Mouse (Mus musculus) heart, embryonic 16.5 days (tissue): Measurements from ENCODE around the gene Ceacam15. TPM values are rescaled to one million over a fixed set of nuclear protein-coding genes. Genes with fewer than 3 reads are reported as not detected.
"Not testable (repeated sequence)": the region's sequence is repeated elsewhere in the genome, so short reads cannot be mapped to it uniquely, and the experiment has no call there.

Source experiments
- ATAC-seq: fragments of 200-750 bp; cut with Nextera tagmentation; replicated peaks from 2 replicates; pipeline ENCODE4 v1.8.0; 2017; ENCODE audit warnings: moderate number of reproducible peaks; ENCODE audit not compliant: insufficient read depth, low FRiP score; ENCODE audit errors: extremely low read depth
- H3K27ac ChIP-seq: fragments of 300-500 bp; sonication (generic); 2 replicates; pipeline ENCODE4 v1.5.1; 2014; ENCODE audit warnings: mild to moderate bottlenecking, low read length, control low read depth, moderate library complexity
- H3K27me3 ChIP-seq: fragments of 300-500 bp; sonication (generic); 2 replicates; pipeline ENCODE4 v1.6.1; 2014; ENCODE audit warnings: low read length, mixed read lengths; ENCODE audit not compliant: control insufficient read depth, insufficient read depth
- H3K36me3 ChIP-seq: fragments of 300-500 bp; sonication (generic); 2 replicates; pipeline ENCODE4 v1.6.1; 2014; ENCODE audit not compliant: control insufficient read depth, insufficient read depth
- H3K4me1 ChIP-seq: fragments of 300-500 bp; sonication (generic); 2 replicates; pipeline ENCODE4 v1.6.1; 2014; ENCODE audit warnings: low read length, mixed read lengths; ENCODE audit not compliant: control insufficient read depth, insufficient read depth
- H3K4me2 ChIP-seq: fragments of 300-500 bp; sonication (generic); 2 replicates; pipeline ENCODE4 v1.6.1; 2014; ENCODE audit warnings: low read depth, mild to moderate bottlenecking, control low read depth, low read length
- H3K4me3 ChIP-seq: fragments of 300-500 bp; sonication (generic); 2 replicates; pipeline ENCODE4 v1.5.1; 2014; ENCODE audit warnings: mild to moderate bottlenecking, control low read depth, low read length
- H3K9ac ChIP-seq: fragments of 300-500 bp; sonication (generic); 2 replicates; pipeline ENCODE4 v1.6.1; 2014; ENCODE audit warnings: low read length, control low read depth
- H3K9me3 ChIP-seq: fragments of 300-500 bp; sonication (generic); replicated peaks from 2 replicates; pipeline ENCODE4 v1.6.1; 2016; ENCODE audit warnings: low read length; ENCODE audit not compliant: control insufficient read depth
- WGBS: fragments of 180-500 bp; shearing (Covaris S2); extraction: QIAGEN DNeasy Blood & Tissue Kit; methylation state at CpG from one replicate; pipeline ENCODE4 v1.1.7; 2014; 5-methylcytosine and 5-hydroxymethylcytosine counted together
- polyA plus RNA-seq: library from polyadenylated mRNA; unstranded; fragments of >200 nt; fragmentation: Nextera tagmentation; extraction: Ambion mirVana; gene quantifications from 2 replicates; pipeline ENCODE4 v1.2.1, GENCODE M21; 2015

The Ceacam15 gene
- polyA plus RNA-seq, 1 experiment from 2014 or later = 1.0 TPM

- Histone ChIP-seq H3K4me1 (peaks cover 5% of the 10 kb centered on the region), H3K36me3 (no peaks in the 10 kb centered on the region), H3K27ac (no peak overlapping the region), H3K9me3 (no peaks in the 10 kb centered on the region), H3K27me3 (no peaks in the 10 kb centered on the region), H3K4me3 (no peak overlapping the region), H3K4me2 (no peak overlapping the region), H3K9ac (no peak overlapping the region)
- WGBS = 40% methylated on average over 2 of the region's 2 CpGs
- no peak for ATAC-seq
Measured at GRCm38 (mm10) chr7:16699042-16699441, 23.5 kb upstream of the Ceacam15 start.

GRCm38 (mm10) chr7:16695025-16695424 is 19.5 kb upstream of the Ceacam15 start:
- WGBS = 43% methylated on average over 3 of the region's 3 CpGs
- H3K27me3 ChIP-seq = no peaks in the 10 kb centered on the region
- no peak; the same call in 1 of the 2 replicates for ATAC-seq
- no peaks in the 10 kb centered on the region for H3K36me3 ChIP-seq
- no peak overlapping the region for H3K27ac ChIP-seq
- no peak overlapping the region for H3K9ac ChIP-seq
- no peaks in the 10 kb centered on the region; the same call in 1 of the 2 replicates for H3K4me1 ChIP-seq
- H3K4me3 ChIP-seq = no peak overlapping the region
- H3K9me3 ChIP-seq = 0 out of 2 replicates have a peak, but pooled peaks cover 5% of the 10 kb centered on the region
- H3K4me2 ChIP-seq = no peak overlapping the region

- peaks cover 14% of the 10 kb centered on the region for H3K9me3 ChIP-seq
- no peak overlapping the region for H3K4me3 ChIP-seq
- no peaks in the 10 kb centered on the region for H3K27me3 ChIP-seq
- no peak overlapping the region for H3K27ac ChIP-seq
- peak; percentile 28; the same call in 1 of the 2 replicates for ATAC-seq
- no peak overlapping the region for H3K4me2 ChIP-seq
- H3K36me3 ChIP-seq = no peaks in the 10 kb centered on the region
- H3K9ac ChIP-seq = no peak overlapping the region
- 62% methylated on average over 5 of the region's 5 CpGs for WGBS
- H3K4me1 ChIP-seq = no peaks in the 10 kb centered on the region
Measured at GRCm38 (mm10) chr7:16689196-16689595, 13.7 kb upstream of the Ceacam15 start.

GRCm38 (mm10) chr7:16680194-16680593 is 4.7 kb upstream of the Ceacam15 start:
- not testable (repeated sequence) for H3K36me3 ChIP-seq, H3K27me3 ChIP-seq, ATAC-seq, H3K4me2 ChIP-seq, H3K4me3 ChIP-seq, H3K4me1 ChIP-seq, H3K27ac ChIP-seq, H3K9ac ChIP-seq, H3K9me3 ChIP-seq
- WGBS = 48% methylated on average over 3 of the region's 3 CpGs

GRCm38 (mm10) chr7:16674699-16675098 is 806 bp downstream of the Ceacam15 start:
- not testable (repeated sequence) for H3K4me3 ChIP-seq, ATAC-seq, H3K4me2 ChIP-seq, H3K36me3 ChIP-seq, H3K27me3 ChIP-seq, H3K9me3 ChIP-seq
- peaks cover 24% of the 10 kb centered on the region for H3K4me1 ChIP-seq
- 35% methylated on average over 5 of the region's 5 CpGs for WGBS
- peak overlapping the region; percentile 95 for H3K27ac ChIP-seq
- peak overlapping the region; percentile 47 for H3K9ac ChIP-seq

- 18% methylated on average over 1 of the region's 1 CpGs for WGBS
- no peaks in the 10 kb centered on the region for H3K9me3 ChIP-seq
- peak overlapping the region; percentile 47; the same call in 1 of the 2 replicates for H3K9ac ChIP-seq
- 0 out of 2 replicates have a peak overlapping the region, but pooled peaks have one; percentile 14 for H3K4me2 ChIP-seq
- no peak overlapping the region for H3K4me3 ChIP-seq
- ATAC-seq = peak; percentile 84
- no peaks in the 10 kb centered on the region for H3K27me3 ChIP-seq
- H3K36me3 ChIP-seq = no peaks in the 10 kb centered on the region
- peaks cover 22% of the 10 kb centered on the region for H3K4me1 ChIP-seq
- H3K27ac ChIP-seq = peak overlapping the region; percentile 95
Measured at GRCm38 (mm10) chr7:16673823-16674222, 1.7 kb downstream of the Ceacam15 start.

DNA sequence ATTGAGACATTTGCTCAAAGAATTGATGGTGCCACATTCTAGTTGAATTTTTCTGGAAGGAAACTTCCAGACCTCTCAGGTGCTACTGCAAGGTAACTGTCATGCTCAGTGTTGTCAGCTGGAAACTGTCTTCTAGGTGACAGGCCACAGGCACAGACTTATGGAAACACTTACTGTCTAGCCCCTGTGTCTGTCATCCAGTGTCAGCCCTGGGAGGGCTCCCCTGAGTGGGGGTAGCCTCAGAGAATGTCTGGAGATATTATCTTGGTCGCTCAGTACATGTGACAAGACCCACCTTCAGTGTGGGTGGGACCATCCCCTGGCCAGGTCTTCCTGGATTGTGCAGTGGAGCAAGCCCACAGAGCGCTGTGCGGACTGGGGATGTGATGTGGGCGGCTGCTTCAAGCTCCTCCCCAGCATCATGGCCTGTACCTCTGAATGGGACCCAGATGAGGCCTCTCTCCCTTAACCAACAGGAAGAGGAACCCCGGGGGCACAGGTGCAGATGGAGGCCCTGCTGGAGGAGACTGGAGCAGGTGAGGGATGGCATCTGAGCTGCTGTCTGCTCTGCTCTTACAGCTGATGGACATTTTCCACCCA is 7.1 kb downstream of the Ceacam15 start:
- not testable (repeated sequence) for H3K4me2 ChIP-seq, H3K4me1 ChIP-seq, H3K9ac ChIP-seq, H3K36me3 ChIP-seq, H3K27me3 ChIP-seq, H3K27ac ChIP-seq, H3K9me3 ChIP-seq, H3K4me3 ChIP-seq
- WGBS = 60% methylated on average over 4 of the region's 5 CpGs
- peak; percentile 84 for ATAC-seq

DNA sequence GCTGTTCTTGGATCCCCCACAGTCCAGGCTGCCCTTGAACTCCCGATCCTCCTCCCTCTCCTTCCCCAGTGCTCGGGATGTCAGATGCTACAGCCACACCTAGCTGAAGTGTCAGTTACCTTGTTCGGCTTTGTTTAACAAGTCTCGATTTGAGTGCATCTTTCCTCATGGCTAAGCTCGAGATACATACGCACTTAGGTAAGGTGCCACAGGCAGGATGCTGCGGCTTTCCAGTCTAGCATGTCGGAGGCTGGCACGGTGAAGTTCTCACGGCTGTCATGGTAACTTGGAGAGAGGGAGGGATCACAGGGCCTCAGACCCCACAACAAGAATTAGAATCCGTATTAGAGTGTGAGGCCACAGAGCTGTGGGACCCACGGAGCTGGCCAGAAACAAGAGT is 31.2 kb downstream of the Ceacam15 start:
- H3K9ac ChIP-seq = no peak overlapping the region
- no peak for ATAC-seq
- H3K4me3 ChIP-seq = no peak overlapping the region
- WGBS = 71% methylated on average over 12 of the region's 12 CpGs
- H3K4me1 ChIP-seq = peaks cover 6% of the 10 kb centered on the region
- H3K36me3 ChIP-seq = no peaks in the 10 kb centered on the region
- no peaks in the 10 kb centered on the region for H3K27me3 ChIP-seq
- peaks cover 7% of the 10 kb centered on the region for H3K9me3 ChIP-seq
- no peak overlapping the region for H3K27ac ChIP-seq
- H3K4me2 ChIP-seq = no peak overlapping the region

DNA sequence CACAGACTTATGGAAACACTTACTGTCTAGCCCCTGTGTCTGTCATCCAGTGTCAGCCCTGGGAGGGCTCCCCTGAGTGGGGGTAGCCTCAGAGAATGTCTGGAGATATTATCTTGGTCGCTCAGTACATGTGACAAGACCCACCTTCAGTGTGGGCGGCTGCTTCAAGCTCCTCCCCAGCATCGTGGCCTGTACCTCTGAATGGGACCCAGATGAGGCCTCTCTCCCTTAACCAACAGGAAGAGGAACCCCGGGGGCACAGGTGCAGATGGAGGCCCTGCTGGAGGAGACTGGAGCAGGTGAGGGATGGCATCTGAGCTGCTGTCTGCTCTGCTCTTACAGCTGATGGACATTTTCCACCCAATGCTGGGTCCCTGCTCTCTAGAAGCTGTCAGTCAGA is 32.4 kb downstream of the Ceacam15 start:
- H3K36me3 ChIP-seq, H3K4me2 ChIP-seq, H3K27me3 ChIP-seq, H3K9me3 ChIP-seq, H3K4me3 ChIP-seq, H3K9ac ChIP-seq, H3K27ac ChIP-seq: not testable (repeated sequence)
- 19% methylated on average over 3 of the region's 4 CpGs for WGBS
- H3K4me1 ChIP-seq = peaks cover 15% of the 10 kb centered on the region
- peak; percentile 65 for ATAC-seq
